19 mouse cellular contexts compared by ENCODE assay signal in genomic region chr6:92827360-92827759, GRCm38 (mm10). TPM values are rescaled to one million over a fixed set of nuclear protein-coding genes. Genes with fewer than 3 reads are reported as not detected.
DNase-seq lines count a peak whose midpoint lies in the region; ATAC-seq and TF ChIP-seq lines count a peak whose summit lies in the region.
"Had no signal": no experiment of that assay in that cellular context is flagged by ENCODE, and none has a peak within 500 bp of the region (broad histone marks: within the 10 kb centered on the region; RNA-seq: fewer than 3 reads in every experiment).

No protein-coding gene starts in this region.

- H3K9ac ChIP-seq in stomach, embryonic 15.5 days = no peak overlapping the region
- no peak overlapping the region for H3K9ac ChIP-seq in stomach, postnatal 0 days (ENCODE audit: low read length)
- no peak overlapping the region for H3K9ac ChIP-seq in hindbrain, embryonic 14.5 days
- H3K9ac ChIP-seq: forebrain, embryonic 13.5 days; liver, embryonic 15.5 days; midbrain, embryonic 12.5 days had no signal

- H3K36me3 ChIP-seq in kidney, adult 2 months (ENCODE audit: control insufficient read depth, insufficient read depth, low read length) = no peaks in the 10 kb centered on the region
- no peaks in the 10 kb centered on the region for H3K36me3 ChIP-seq in stomach, embryonic 15.5 days
- no peaks in the 10 kb centered on the region for H3K36me3 ChIP-seq in stomach, postnatal 0 days (ENCODE audit: control insufficient read depth, insufficient read depth, low read length)
- no peaks in the 10 kb centered on the region for H3K36me3 ChIP-seq in hindbrain, embryonic 14.5 days (replicated peaks; ENCODE audit: control insufficient read depth, insufficient read depth)
- H3K36me3 ChIP-seq: G1E; liver, embryonic 15.5 days; midbrain, embryonic 12.5 days had no signal

- H3K27ac ChIP-seq in kidney, adult 2 months (ENCODE audit: insufficient read depth, low read depth, low read length) = peak overlapping the region; percentile 93
- peak overlapping the region; percentile 44; the same call in 1 of the 2 replicates for H3K27ac ChIP-seq in stomach, embryonic 15.5 days
- H3K27ac ChIP-seq in stomach, postnatal 0 days (replicated peaks) = no peak overlapping the region
- H3K27ac ChIP-seq in hindbrain, embryonic 14.5 days = no peak overlapping the region
- H3K27ac ChIP-seq: forebrain, embryonic 13.5 days; liver, embryonic 15.5 days; midbrain, embryonic 12.5 days had no signal

- TF ChIP-seq EP300 in stomach, postnatal 0 days (optimal IDR thresholded peaks at IDR 0.05) = no peak

- H3K9me3 ChIP-seq in stomach, embryonic 15.5 days = no peaks in the 10 kb centered on the region
- H3K9me3 ChIP-seq in stomach, postnatal 0 days (ENCODE audit: control insufficient read depth, low read length) = no peaks in the 10 kb centered on the region
- H3K9me3 ChIP-seq in hindbrain, embryonic 14.5 days (ENCODE audit: control insufficient read depth, low read length) = no peaks in the 10 kb centered on the region
- H3K9me3 ChIP-seq: forebrain, embryonic 13.5 days; liver, embryonic 15.5 days; midbrain, embryonic 12.5 days had no signal

- ATAC-seq in stomach, embryonic 15.5 days (ENCODE audit: insufficient read depth, low FRiP score, low read depth) = no peak
- no peak for ATAC-seq in stomach, postnatal 0 days (ENCODE audit: low FRiP score, low TSS enrichment)
- no peak for ATAC-seq in hindbrain, embryonic 14.5 days (ENCODE audit: low FRiP score)
- ATAC-seq: forebrain, embryonic 13.5 days had no signal

- WGBS in kidney, adult 2 months = 38% methylated on average over 5 of the region's 5 CpGs
- WGBS in stomach, embryonic 15.5 days = 43% methylated on average over 5 of the region's 5 CpGs
- 33% methylated on average over 5 of the region's 5 CpGs for WGBS in stomach, postnatal 0 days
- 42% methylated on average over 5 of the region's 5 CpGs for WGBS in hindbrain, embryonic 14.5 days

- DNase-seq in adrenal gland, adult (ENCODE audit: inconsistent age in 2 of 2, low spot score in 1 of 2) = peak; percentile 36 to 82
- DNase-seq in adrenal gland, postnatal 25 days = no peak
- DNase-seq in kidney, adult 2 months = peak; percentile 58
- no peak for DNase-seq in kidney, postnatal 10 days
- no peak for DNase-seq in stomach, postnatal 0 days (ENCODE audit: low spot score)
- DNase-seq in hindbrain, embryonic 14.5 days (ENCODE audit: low spot score) = no peak
- DNase-seq in T-cell, adult 2 months (ENCODE audit: low spot score) = no peak
- DNase-seq: cerebellum, adult 9-10 months; layer of hippocampus, adult 9-11 months; left cerebral cortex, postnatal 4 days; retina, postnatal 1 day; spleen, adult 18-20 months; thymus, adult 18-20 months had no signal

- no peaks in the 10 kb centered on the region for H3K27me3 ChIP-seq in kidney, adult 2 months (replicated peaks; ENCODE audit: control insufficient read depth, insufficient read depth, low read length)
- H3K27me3 ChIP-seq in stomach, embryonic 15.5 days (replicated peaks) = no peaks in the 10 kb centered on the region
- H3K27me3 ChIP-seq in stomach, postnatal 0 days (ENCODE audit: control insufficient read depth, insufficient read depth, low read length) = no peaks in the 10 kb centered on the region
- no peaks in the 10 kb centered on the region; the same call in 1 of the 2 replicates for H3K27me3 ChIP-seq in hindbrain, embryonic 14.5 days (ENCODE audit: control insufficient read depth, insufficient read depth, low read length)
- H3K27me3 ChIP-seq: forebrain, embryonic 13.5 days; liver, embryonic 15.5 days had no signal

- peaks cover 19% of the 10 kb centered on the region; the same call in 1 of the 2 replicates for H3K4me1 ChIP-seq in kidney, adult 2 months (ENCODE audit: control insufficient read depth, insufficient read depth, low read length)
- 0 out of 2 replicates have a peak, but pooled peaks cover 4% of the 10 kb centered on the region for H3K4me1 ChIP-seq in stomach, embryonic 15.5 days
- no peaks in the 10 kb centered on the region for H3K4me1 ChIP-seq in stomach, postnatal 0 days (replicated peaks; ENCODE audit: control insufficient read depth, insufficient read depth)
- no peaks in the 10 kb centered on the region; the same call in 1 of the 2 replicates for H3K4me1 ChIP-seq in hindbrain, embryonic 14.5 days (replicated peaks; ENCODE audit: control insufficient read depth, insufficient read depth, low read length)
- H3K4me1 ChIP-seq: forebrain, embryonic 13.5 days; liver, embryonic 15.5 days; midbrain, embryonic 12.5 days had no signal

- peak overlapping the region; percentile 31; the same call in 1 of the 2 replicates for H3K4me3 ChIP-seq in kidney, adult 2 months (ENCODE audit: insufficient read depth, low read depth, low read length)
- no peak overlapping the region for H3K4me3 ChIP-seq in stomach, embryonic 15.5 days (replicated peaks)
- H3K4me3 ChIP-seq in stomach, postnatal 0 days (ENCODE audit: low read depth, low read length) = no peak overlapping the region
- no peak overlapping the region for H3K4me3 ChIP-seq in hindbrain, embryonic 14.5 days (replicated peaks; ENCODE audit: low read length)
- H3K4me3 ChIP-seq: forebrain, embryonic 13.5 days; liver, embryonic 15.5 days; midbrain, embryonic 12.5 days had no signal

- TF ChIP-seq POLR2A in kidney, adult 2 months (IDR thresholded peaks at IDR 0.05; ENCODE audit: low read depth, low read length) = no peak

- TF ChIP-seq CTCF in kidney, adult 2 months (conservative IDR thresholded peaks at IDR 0.05; ENCODE audit: insufficient read depth, insufficient read length, low read depth, low read length) = no peak
- no peak for TF ChIP-seq CTCF in stomach, postnatal 0 days (IDR thresholded peaks at IDR 0.05; ENCODE audit: low read depth)

- H3K4me2 ChIP-seq in stomach, embryonic 15.5 days = no peak overlapping the region
- no peak overlapping the region for H3K4me2 ChIP-seq in stomach, postnatal 0 days (replicated peaks; ENCODE audit: low read depth)
- H3K4me2 ChIP-seq in hindbrain, embryonic 14.5 days (replicated peaks) = no peak overlapping the region
- H3K4me2 ChIP-seq: forebrain, embryonic 13.5 days; liver, embryonic 15.5 days; midbrain, embryonic 12.5 days had no signal

RNA-seq across cellular contexts. Expression of gene A730049H05Rik, which starts 11.1 kb away (rescaled TPM):
- 3.0 and 4.6 TPM in 2 replicates for total RNA-seq in adrenal gland, postnatal 25 days (2021)
- polyA plus RNA-seq in kidney, adult 2 months (2012; rRNA removed) = 2.1 and 2.6 TPM in 2 replicates
- polyA plus RNA-seq in stomach, embryonic 15.5 days (2015; fragmentation: Nextera tagmentation; extraction: Ambion mirVana) = 0.49 and 0.61 TPM in 2 replicates
- polyA plus RNA-seq in stomach, postnatal 0 days (2015; fragmentation: Nextera tagmentation; extraction: Ambion mirVana) = 0.50 and 0.70 TPM in 2 replicates
- polyA plus RNA-seq in hindbrain, embryonic 14.5 days (2014; fragmentation: Nextera tagmentation; extraction: Ambion mirVana) = 0.46 and 0.97 TPM in 2 replicates
- polyA plus RNA-seq: G1E; liver, embryonic 15.5 days; neural tube, embryonic 11.5 days had no signal

RNA-seq across cellular contexts. Expression of gene Gm15737, which starts 41.8 kb away (rescaled TPM):
- total RNA-seq in adrenal gland, postnatal 25 days (2021) = not detected in 2 replicates
- 0.01 TPM in 1 of 2 replicates, not detected in the other for polyA plus RNA-seq in kidney, adult 2 months (2012; rRNA removed)
- polyA plus RNA-seq in stomach, embryonic 15.5 days (2015; fragmentation: Nextera tagmentation; extraction: Ambion mirVana) = 0.05 and 0.15 TPM in 2 replicates
- polyA plus RNA-seq in stomach, postnatal 0 days (2015; fragmentation: Nextera tagmentation; extraction: Ambion mirVana) = 0.02 TPM in 2 replicates
- 0.05 TPM in 1 of 2 replicates, not detected in the other for polyA plus RNA-seq in hindbrain, embryonic 14.5 days (2014; fragmentation: Nextera tagmentation; extraction: Ambion mirVana)
- total RNA-seq: left cerebral cortex, postnatal 4 days had no signal
- polyA plus RNA-seq: forebrain, embryonic 13.5 days; G1E; liver, embryonic 15.5 days; midbrain, embryonic 12.5 days; neural tube, embryonic 11.5 days had no signal

Comparison
In these comparisons a context has a peak if more than half of its experiments do, and no peak if none do; other contexts are left out.
1. DNase-seq: peak in adrenal gland, adult (2 of 2) and kidney, adult 2 months (single experiment); none in adrenal gland, postnatal 25 days (single experiment), kidney, postnatal 10 days (single experiment), stomach, postnatal 0 days (single experiment), hindbrain, embryonic 14.5 days (single experiment) and T-cell, adult 2 months (single experiment).
2. H3K27ac ChIP-seq: peak in kidney, adult 2 months (single experiment) and stomach, embryonic 15.5 days (single experiment); none in stomach, postnatal 0 days (single experiment) and hindbrain, embryonic 14.5 days (single experiment).